Mouse (Mus musculus): ENCODE measurements around the gene Cdh4. TPM values are rescaled to one million over a fixed set of nuclear protein-coding genes. Genes with fewer than 3 reads are reported as not detected.

Gene Cdh4
- polyA plus RNA-seq, 1 experiment: 0.55 TPM

DNA sequence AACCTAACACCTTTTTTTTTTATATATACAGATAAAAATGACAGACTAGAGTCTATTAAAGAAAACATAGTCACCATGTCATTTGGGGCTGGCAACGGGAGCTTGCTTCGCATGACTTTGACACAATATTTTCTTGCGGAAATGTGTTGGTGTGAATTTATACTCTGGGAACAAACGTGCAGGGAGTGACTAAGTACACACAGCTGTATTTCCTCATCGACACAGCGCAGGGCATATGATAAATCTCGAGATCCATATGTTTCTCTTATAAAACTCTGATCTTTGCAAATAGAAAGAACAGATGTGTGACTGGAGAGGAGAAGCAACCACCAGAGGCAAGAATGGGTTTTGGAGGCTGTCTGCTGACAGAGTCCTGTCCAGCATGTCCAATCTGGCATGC, 304.3 kb downstream of the Cdh4 start:
- 75% methylated on average over 7 of the region's 7 CpGs for WGBS
- Histone ChIP-seq H3K4me1 (ENCODE audit: control insufficient read depth, insufficient read depth, low read length) (no peaks in the 10 kb centered on the region), H3K4me3 (replicated peaks; ENCODE audit: control insufficient read depth, low read depth, low read length) (no peak overlapping the region), H3K27ac (ENCODE audit: control insufficient read depth, insufficient read depth, low read depth, low read length, poor library complexity) (no peak overlapping the region)
- TF ChIP-seq POLR2A (IDR thresholded peaks at IDR 0.05; ENCODE audit: borderline replicate concordance, control insufficient read depth, low read depth, low read length) (no peak), CTCF (IDR thresholded peaks at IDR 0.05; ENCODE audit: control insufficient read depth, insufficient read depth, low read length) (no peak)

DNA sequence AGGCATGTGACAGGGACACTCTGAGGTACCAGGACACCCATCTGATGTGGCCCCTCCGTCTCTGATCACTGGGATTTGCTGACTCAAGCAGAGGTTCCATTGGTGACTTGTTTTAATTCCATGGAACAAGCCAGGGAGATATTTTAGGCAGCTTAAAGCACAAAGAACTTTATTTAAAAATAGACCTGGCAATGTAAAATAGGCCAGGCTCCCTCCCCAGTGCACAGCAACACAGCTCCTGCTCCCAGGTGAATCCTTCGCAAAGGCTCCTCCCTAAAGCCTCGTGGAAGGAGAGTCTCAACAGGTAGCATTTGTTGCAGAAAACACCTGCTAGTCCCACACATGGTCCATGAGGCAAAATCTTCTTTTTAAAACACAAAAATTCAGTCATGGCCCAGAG, 307.2 kb downstream of the Cdh4 start:
- no peak overlapping the region for H3K27ac ChIP-seq (ENCODE audit: control insufficient read depth, insufficient read depth, low read depth, low read length, poor library complexity)
- H3K4me1 ChIP-seq (ENCODE audit: control insufficient read depth, insufficient read depth, low read length): no peaks in the 10 kb centered on the region
- TF ChIP-seq POLR2A (IDR thresholded peaks at IDR 0.05; ENCODE audit: borderline replicate concordance, control insufficient read depth, low read depth, low read length) (no peak), CTCF (IDR thresholded peaks at IDR 0.05; ENCODE audit: control insufficient read depth, insufficient read depth, low read length) (no peak)
- H3K4me3 ChIP-seq (replicated peaks; ENCODE audit: control insufficient read depth, low read depth, low read length): no peak overlapping the region
- WGBS: 65% methylated on average over 3 of the region's 3 CpGs

DNA sequence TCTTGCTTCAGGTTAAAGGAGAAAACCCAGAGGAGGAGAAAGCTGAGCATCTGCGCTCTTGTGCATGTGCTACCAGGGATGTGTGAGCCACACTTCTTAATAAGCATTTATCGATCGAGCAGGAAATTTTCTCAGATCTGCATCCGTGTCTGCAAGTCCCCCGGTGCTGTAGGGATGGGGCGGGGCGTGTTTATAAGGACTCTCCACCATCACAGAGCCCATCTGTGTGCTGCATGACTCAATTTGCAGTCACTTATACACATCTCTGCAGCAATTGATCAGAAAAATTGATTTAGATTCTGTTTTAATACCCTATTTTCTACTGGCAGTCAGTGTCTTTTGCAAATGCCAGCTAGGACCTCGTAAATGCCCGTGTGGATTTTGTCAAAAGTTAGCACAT, 311.6 kb downstream of the Cdh4 start:
- Histone ChIP-seq H3K27ac (ENCODE audit: control insufficient read depth, insufficient read depth, low read depth, low read length, poor library complexity) (no peak overlapping the region), H3K4me3 (replicated peaks; ENCODE audit: control insufficient read depth, low read depth, low read length) (no peak overlapping the region), H3K4me1 (ENCODE audit: control insufficient read depth, insufficient read depth, low read length) (no peaks in the 10 kb centered on the region)
- 84% methylated on average over 9 of the region's 9 CpGs for WGBS
- TF ChIP-seq CTCF (IDR thresholded peaks at IDR 0.05; ENCODE audit: control insufficient read depth, insufficient read depth, low read length) (no peak), POLR2A (IDR thresholded peaks at IDR 0.05; ENCODE audit: borderline replicate concordance, control insufficient read depth, low read depth, low read length) (no peak)

DNA sequence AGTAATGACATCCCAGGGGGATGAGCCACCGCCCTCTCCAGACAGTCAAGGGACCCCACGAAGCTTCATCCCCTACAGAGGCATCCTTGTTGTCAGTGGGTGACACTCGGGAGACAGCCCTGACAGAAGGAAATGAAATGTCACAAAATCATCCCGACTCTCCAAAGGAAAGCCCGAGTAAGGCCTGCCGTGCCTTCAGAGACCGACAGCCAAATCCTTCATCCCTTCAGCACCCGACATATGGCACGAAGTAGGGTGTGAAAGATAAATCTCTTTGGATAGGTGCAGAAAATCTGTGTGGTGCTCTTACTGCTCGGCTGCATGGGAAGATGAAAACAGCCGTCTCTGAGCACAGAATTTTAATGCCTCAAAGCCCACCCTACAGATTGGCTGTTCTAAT, 312.5 kb downstream of the Cdh4 start:
- WGBS: 76% methylated on average over 11 of the region's 11 CpGs

DNA sequence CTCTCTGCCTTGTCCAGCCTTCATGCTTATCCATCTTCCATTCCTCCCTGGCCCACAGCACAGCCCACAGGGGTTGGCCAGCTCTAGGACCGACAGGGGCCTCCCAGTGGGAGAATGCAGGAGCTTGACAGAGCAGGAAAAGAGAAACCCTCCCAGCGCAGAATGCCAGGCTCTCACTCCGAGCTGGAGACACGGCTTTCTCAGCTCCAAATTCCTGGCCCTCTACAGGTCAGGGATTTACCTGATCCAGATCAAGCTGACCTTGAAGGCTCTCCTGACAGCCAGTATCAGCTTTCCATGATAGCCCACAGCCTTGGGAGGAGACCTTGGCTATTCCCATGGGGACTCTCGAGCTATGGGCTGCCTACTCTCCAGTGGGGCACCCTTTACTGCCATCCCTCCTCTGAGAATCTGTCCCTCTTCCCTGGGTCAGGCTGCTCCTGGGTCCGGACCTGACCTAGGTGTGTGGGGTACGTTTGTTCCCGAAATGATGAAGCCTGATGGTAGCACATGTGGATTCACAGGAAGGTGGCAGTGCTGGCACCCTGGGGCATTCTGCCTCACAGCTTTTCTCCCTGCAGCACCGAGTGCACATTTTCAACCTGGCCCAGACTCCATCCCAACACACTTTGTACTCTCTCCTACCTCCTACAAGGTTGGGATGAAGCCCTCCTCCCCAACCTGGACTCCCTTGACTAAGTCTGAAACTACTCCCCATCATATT, 319.6 kb downstream of the Cdh4 start:
- no peak for TF ChIP-seq POLR2A (IDR thresholded peaks at IDR 0.05; ENCODE audit: borderline replicate concordance, control insufficient read depth, low read depth, low read length)
- whole genome bisulfite sequencing: 67% methylated on average over 9 of the region's 9 CpGs
- H3K27ac ChIP-seq (ENCODE audit: control insufficient read depth, insufficient read depth, low read depth, low read length, poor library complexity): no peak overlapping the region
- H3K4me1 ChIP-seq (ENCODE audit: control insufficient read depth, insufficient read depth, low read length): no peaks in the 10 kb centered on the region
- H3K4me3 ChIP-seq (replicated peaks; ENCODE audit: control insufficient read depth, low read depth, low read length): no peak overlapping the region

More for the DNA sequence above, 312.5 kb downstream of the Cdh4 start:
- Histone ChIP-seq H3K4me3 (replicated peaks; ENCODE audit: control insufficient read depth, low read depth, low read length) (no peak overlapping the region), H3K27ac (ENCODE audit: control insufficient read depth, insufficient read depth, low read depth, low read length, poor library complexity) (no peak overlapping the region), H3K4me1 (ENCODE audit: control insufficient read depth, insufficient read depth, low read length) (no peaks in the 10 kb centered on the region)
- TF ChIP-seq POLR2A (IDR thresholded peaks at IDR 0.05; ENCODE audit: borderline replicate concordance, control insufficient read depth, low read depth, low read length): no peak
- TF ChIP-seq CTCF (IDR thresholded peaks at IDR 0.05; ENCODE audit: control insufficient read depth, insufficient read depth, low read length): no peak

DNA sequence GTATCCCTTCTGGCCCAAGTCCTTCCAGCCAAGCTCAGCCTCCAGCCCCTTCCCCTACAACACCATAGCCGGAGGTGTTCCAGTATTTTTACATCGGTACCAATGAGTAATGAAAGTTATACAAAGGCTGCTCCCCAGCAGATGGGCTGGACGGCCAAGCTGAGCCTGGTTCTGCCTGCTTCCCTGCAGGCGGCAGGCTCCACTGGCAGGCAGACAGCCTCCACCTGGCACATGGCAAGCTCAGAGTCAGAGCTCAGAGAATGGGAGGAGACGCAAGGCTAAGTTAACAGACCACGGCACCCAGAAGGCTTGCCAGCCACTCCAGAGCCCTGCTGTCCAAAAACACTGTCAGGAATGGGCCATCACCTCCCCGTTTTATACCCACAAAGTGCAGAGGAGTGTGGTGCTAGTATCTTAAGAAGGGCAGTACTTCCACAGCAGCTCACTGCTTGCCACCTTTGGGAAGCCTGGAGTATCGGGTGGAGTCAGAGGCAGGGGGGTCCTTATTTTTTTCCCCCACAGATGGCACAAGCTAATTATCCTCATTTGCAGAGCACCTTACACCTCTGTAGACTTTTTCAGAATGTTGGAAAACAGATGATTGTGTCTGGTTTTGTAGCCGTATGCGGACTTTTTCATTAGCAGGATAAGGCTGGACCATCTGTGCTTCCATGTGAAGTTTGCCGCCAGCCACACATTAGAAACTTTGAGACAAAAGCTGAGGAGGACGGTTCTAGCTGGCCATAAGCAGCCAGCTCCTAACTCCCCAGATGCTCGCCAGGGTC, 320.5 kb downstream of the Cdh4 start:
- H3K27ac ChIP-seq (ENCODE audit: control insufficient read depth, insufficient read depth, low read depth, low read length, poor library complexity): no peak overlapping the region
- WGBS: 75% methylated on average over 13 of the region's 13 CpGs
- no peak for TF ChIP-seq CTCF (IDR thresholded peaks at IDR 0.05; ENCODE audit: control insufficient read depth, insufficient read depth, low read length)
- TF ChIP-seq POLR2A (IDR thresholded peaks at IDR 0.05; ENCODE audit: borderline replicate concordance, control insufficient read depth, low read depth, low read length): no peak
- H3K4me1 ChIP-seq (ENCODE audit: control insufficient read depth, insufficient read depth, low read length): no peaks in the 10 kb centered on the region
- no peak overlapping the region for H3K4me3 ChIP-seq (replicated peaks; ENCODE audit: control insufficient read depth, low read depth, low read length)

DNA sequence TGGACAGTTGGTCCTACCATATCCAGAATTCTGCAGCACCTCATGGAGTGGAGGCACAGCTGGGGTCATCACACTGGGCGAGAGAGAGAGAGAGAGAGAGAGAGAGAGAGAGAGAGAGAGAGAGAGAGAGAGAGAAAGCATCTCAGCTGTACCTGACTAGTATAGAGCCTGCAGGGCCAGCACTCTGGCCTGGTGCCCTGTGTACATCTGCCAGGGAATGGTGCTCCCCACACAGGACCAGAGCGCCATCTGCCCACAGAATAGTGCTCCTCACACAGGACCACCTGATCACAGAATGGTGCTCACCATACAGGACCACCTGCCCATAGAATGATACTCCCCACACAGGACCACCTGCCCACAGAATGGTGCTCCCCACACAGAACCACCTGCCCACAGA, 322.2 kb downstream of the Cdh4 start:
- no peak for TF ChIP-seq CTCF (IDR thresholded peaks at IDR 0.05; ENCODE audit: control insufficient read depth, insufficient read depth, low read length)
- TF ChIP-seq POLR2A (IDR thresholded peaks at IDR 0.05; ENCODE audit: borderline replicate concordance, control insufficient read depth, low read depth, low read length): no peak
- WGBS: 86% methylated on average over 2 of the region's 2 CpGs
- Histone ChIP-seq H3K27ac (ENCODE audit: control insufficient read depth, insufficient read depth, low read depth, low read length, poor library complexity) (no peak overlapping the region), H3K4me1 (ENCODE audit: control insufficient read depth, insufficient read depth, low read length) (no peaks in the 10 kb centered on the region), H3K4me3 (replicated peaks; ENCODE audit: control insufficient read depth, low read depth, low read length) (no peak overlapping the region)

DNA sequence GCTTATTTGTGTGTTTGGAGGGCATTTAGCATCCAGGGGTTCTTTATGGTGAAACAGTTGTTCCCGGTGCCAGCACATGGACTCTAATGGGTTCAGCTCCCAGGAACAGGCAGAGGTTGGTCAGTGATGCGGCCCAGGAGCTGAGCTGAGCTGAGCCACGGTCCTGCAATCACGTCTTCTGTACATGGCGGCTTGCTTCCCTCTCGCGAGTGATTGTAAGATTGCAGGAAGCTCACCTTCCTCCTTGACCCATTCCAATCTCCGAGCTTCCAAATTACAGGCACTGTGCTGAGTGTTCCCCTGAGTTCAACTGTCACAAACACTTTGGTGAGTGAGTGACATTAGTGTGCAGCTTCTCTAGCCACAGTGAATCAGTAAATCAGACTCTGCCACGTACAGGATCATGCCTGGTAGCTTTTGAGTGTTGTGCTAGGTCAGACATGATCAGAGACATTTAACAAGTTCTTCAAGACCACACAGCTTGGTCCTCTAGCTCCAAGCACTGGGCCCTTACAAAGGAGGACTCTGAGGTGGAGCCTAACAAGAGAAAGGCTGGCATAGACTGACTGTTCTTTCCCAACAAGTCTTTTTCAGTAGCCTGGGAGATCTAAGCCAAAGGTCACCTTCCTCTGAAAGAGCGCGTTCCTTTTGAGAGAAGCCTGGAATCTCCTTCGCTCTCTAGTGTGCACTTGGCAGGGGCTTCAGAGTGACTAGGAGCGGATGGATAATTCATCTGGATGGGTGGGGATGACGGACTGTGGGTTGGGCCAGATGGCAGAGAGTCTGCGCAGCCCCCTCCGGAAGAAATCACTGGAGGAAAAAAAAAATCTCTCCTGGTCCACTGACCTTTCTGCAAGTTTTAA, 324.7 kb downstream of the Cdh4 start:
- no peak overlapping the region for H3K27ac ChIP-seq (ENCODE audit: control insufficient read depth, insufficient read depth, low read depth, low read length, poor library complexity)
- H3K4me1 ChIP-seq (ENCODE audit: control insufficient read depth, insufficient read depth, low read length): no peaks in the 10 kb centered on the region
- no peak overlapping the region for H3K4me3 ChIP-seq (replicated peaks; ENCODE audit: control insufficient read depth, low read depth, low read length)
- no peak for TF ChIP-seq CTCF (IDR thresholded peaks at IDR 0.05; ENCODE audit: control insufficient read depth, insufficient read depth, low read length)
- no peak for TF ChIP-seq POLR2A (IDR thresholded peaks at IDR 0.05; ENCODE audit: borderline replicate concordance, control insufficient read depth, low read depth, low read length)
- 34% methylated on average over 16 of the region's 16 CpGs for WGBS
